Mouse (Mus musculus) cerebral cortex, adult 2 months (tissue): Measurements from ENCODE around the gene Alad.

Experiments
- WGBS: fragments of 180-500 bp; shearing (Covaris S2); methylation state at CpG from one replicate; pipeline ENCODE4 v1.1.7; 2018; 5-methylcytosine and 5-hydroxymethylcytosine counted together

The Alad gene

DNA sequence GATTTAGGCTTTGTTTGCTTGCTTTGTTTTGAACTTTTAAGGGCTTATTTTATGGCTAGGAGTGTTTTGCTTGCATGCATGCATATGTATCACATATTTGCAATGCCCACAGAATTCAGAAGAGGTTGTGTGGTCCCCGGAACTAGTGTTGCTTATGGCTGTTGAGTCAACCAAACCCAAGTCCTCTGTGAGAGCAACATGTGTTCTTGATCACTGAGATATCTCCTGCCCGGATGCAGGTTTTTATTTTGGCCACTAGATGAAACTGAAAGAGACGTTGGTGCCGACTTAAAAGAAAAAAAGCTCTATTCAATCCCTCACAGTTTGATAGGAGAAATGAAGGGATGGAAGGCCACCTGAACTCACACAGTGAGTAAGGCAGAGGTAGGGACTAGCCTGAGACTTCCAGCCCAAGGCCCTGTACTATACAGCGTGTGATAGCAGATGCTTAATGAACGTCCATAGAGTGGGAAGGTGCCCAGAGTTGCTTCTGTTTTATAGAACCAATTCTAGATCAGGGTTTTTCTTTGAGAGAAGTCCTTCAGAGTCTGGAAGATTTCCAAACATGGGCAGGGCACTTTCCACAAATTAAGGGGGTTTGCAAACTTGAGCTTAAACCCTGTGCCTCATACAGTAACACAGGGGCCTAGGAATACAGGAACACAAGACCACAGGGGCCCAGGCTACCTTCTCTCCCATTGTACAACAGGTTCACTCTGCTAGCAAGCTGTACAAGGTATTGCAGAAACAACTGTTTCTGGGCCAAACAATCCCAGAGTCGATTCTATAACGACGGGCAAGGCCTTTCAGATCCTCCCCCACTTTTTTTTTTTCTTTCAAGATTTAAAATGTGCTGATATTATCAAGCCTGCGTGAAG is 1.9 kb downstream of the Alad start:
- 65% methylated on average over 10 of the region's 10 CpGs for WGBS

DNA sequence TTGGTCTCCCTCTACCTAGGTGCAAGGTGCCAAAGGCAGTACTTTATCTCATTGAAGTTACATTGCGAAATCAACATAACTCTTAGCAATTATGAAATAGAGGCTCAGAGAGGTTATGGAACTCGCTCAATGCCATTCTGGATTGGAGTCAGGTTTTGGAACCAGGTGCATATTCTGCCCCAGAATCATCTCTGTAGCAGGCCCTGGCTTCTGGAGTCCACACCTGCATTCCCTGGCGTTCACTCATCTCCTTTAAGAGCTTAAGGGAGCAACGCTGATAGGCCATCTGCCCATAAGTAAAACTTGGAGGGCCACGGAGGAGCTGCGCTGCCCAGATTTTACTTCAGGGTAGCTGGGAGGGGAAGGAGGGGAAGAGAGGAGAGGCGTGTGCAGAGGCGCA is 2.7 kb downstream of the Alad start:
- 94% methylated on average over 8 of the region's 8 CpGs for WGBS

DNA sequence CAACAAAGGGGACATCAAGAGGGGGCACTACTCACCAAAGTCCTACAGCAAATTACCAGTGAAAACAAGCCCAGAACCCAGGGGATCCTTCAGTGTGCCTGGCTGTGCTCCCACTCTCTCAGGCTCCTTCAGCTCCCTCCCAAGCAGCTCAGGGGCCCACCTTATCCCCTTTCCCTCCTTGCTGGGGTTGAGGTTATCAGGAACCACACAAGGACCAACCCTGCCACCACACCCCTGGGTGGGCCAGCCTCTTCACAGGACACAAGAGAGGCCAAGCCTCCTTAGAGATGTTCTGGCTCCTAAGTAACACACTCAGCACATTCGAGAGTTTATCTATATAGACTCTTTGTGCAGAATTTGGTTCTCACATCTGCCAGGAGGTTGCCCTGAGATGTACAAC is 3.1 kb downstream of the Alad start:
- WGBS = 72% methylated on average over 1 of the region's 1 CpGs

DNA sequence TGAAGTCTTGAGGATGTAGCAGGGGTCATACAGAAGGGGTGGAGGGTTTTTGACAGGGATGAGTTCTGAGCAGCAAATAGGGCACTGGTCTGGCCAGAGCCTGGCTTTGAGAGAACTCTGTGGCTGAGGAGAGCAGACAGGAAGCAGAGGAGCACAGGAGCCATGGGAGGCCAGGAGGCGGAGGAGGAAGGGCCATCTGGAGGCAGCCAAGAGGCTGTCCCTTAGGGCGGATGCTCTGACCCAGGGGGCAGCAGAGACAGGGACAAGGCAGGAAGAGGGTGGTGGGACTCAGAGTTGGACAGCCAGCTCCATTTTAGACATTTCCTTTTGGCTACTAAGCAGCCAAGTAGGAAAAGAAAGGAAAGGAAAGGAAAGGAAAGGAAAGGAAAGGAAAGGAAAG is 3.6 kb downstream of the Alad start:
- 53% methylated on average over 2 of the region's 2 CpGs for WGBS

DNA sequence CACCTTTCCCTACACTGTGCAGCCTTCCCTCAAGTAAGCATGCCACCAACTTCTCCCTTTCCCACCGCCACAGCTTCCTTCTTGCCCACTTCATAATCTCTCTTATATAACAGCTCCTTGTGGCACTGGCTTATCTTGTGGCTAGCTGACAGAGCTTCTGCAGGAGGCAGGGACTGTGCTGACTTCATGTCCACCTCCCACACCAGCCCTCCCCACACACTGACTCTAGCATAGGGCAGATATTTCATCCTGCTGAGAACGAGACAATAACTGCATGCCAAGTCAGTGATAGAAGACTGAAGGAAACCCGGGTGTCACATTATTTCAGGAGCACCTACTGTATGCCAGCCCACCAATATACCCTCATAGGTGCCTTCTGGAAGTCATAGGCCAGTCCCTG is 4.2 kb downstream of the Alad start:
- 60% methylated on average over 3 of the region's 3 CpGs for WGBS

DNA sequence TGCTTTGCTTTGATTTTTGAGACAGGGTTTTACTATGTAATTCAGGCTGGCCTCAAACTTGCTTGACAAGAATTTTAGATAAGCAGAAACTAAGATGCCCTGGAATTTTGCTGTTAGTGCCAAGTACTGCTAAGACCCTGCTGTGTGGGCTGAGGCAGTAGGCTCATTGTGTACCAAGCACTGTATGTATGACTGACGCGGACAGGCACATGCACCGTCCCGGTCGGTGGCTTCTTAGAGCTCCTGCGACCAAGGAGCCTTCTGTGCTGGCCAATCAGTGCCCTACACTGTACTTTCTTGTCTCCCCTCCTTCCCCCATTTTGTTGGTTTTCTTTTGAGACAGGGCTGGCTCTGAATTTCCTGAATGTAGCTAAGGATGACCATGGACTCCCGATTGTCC is 4.7 kb downstream of the Alad start:
- 81% methylated on average over 7 of the region's 7 CpGs for WGBS

DNA sequence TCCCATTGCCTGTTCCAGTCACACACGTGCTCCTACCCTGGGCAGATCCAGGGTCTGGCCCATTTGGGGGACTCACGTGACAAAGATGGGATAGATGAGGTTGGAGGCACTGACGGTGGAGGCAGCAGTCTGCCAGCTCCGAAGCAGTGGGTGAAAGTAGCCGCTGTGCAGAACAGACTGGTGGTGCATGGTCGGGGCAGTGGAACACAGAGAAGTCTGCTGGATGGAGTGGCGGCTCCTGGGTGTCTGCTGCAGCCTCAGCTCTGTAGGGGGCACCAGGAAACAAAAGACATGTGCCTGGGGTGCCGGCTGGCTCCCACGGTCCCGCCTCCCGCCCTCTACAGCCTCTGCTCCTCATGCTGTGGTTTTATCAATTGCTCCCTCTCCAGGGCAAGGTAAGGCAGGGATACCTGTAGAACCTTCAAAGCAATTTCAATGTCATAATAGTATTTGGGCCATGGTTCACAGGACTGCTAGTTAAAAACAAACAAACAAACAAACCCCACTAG is 5.7 kb downstream of the Alad start:
- WGBS = 73% methylated on average over 11 of the region's 11 CpGs

DNA sequence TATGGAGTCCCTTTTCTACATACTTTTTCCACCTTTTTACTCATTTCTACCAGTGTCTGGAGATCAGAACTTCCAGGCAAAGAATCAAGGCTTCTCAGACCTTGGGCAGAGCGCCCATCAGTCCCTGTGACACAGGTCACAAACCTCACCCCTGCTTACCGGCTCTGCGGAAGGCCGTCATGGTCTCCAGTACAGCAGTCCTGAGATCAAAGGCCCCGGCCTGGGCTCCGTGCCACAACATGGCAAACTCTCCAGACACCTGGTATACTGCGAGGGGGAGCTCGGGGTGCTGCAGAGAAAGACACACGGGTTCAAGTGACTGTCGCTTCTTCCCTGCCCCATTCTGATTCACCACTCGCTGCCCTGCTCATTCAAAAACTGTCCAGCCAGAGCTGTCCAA is 9.8 kb downstream of the Alad start:
- 73% methylated on average over 11 of the region's 11 CpGs for WGBS

DNA sequence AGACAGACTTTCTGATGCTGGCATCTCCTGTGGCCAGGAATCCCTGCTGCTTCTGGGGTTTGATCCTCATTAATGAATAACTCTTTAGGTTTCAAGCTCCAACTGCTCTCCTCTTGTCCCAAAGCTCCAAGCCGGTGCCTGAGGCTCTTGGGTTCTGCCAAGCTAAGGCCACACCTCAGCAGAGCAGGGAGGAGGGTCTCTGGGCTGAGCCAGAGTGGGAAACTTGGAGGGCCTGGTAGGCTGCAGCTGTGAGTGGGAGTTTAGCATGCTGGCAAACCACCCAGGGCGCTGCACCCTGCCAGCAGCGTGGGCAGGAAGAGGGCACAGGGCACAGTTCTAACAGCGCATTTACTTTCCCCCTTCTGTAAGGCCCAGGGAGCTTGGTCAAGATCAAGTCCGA is 10.9 kb downstream of the Alad start:
- WGBS = 82% methylated on average over 5 of the region's 5 CpGs

DNA sequence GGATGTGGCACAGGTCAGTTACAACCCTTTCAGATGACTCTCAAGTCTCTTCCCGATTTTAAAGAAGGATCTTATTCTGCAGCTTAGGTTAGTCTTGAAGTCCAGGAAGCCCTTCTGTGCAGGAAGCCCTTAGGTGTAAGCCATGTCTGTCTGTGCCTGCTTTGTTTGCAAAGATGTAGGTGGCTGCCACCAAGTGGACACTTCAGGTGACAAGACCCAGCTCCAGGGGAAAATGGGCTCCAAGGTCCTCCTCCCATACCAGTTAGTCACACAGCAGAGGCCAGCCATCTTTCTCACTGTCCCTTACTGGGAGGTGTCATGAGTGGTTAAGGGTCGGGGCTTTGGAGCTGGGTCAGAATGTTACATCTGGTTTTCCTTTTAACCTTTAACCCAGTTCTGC is 12.9 kb downstream of the Alad start:
- 72% methylated on average over 2 of the region's 2 CpGs for WGBS

DNA sequence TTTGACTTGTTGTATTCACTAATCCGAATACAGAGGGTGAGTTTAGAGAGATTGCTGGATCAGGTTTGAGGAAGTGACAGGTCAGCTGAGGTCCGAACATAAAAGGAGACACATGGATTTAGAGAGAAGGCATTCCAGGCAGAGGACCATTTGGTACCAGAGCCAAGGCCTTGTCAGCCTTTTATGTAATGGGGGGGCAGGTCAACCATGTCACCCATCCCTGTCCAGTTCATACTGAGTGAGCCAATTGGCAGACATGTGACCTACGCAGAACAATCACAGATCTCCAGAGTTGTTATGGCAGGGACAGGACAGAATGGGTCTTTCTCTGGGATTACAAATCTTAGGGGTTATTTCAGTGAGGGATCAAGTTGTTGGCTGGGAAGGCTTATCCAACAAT is 13.7 kb downstream of the Alad start:
- WGBS = 84% methylated on average over 3 of the region's 3 CpGs

DNA sequence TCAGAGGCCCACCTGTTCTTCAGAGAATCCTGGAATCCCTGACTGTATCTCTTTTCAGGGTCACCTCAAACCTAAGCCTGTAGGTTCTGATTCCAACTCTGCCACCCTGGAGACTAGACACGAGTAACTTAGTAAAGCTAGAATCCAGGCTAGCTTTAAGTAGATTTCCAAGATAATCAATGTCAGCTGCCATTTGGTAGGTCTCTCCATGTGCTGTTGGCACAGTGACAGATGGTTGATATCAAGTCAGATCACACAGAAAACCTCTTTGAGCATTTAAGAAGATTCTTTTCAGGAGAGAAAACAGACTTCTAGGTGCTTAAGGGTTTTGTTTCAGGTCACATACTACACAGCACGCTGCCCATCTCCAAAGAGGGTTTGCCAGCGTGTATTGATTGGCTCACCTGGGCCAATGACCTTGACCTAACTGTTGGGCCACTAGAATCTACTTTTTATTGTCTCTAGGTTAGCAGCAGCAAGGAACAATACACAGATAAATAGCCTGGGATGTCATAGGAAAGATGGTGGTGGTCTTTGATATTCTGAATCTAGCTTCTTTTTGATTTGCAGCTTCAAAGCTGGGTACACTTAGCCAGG is 16.2 kb downstream of the Alad start, which contains the start of gene Hdhd3:
TSS of gene Hdhd3 (minus strand) at position 94 of the 597 bp plus-strand sequence.
- WGBS = 88% methylated on average over 3 of the region's 3 CpGs

DNA sequence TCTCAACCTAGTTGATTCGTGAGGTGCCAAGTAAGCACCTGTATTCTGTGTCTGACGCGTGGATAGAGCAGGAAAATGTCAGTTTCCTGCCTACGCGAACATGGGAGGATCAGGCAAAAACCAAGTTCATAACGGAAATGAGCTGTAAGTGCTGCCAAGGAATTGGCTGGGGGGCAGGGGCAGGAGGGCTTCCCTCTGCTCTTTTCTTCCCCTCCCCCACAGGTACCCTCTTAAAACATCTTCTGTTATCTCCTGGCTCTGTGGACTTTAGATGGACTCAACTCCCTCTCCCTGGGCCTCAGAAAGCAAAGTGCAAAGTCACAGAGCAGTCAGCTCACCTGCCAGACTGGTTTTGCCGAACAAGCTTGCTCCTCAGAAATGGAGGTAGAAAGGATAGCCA is 16.7 kb downstream of the Alad start:
- WGBS = 73% methylated on average over 7 of the region's 7 CpGs

DNA sequence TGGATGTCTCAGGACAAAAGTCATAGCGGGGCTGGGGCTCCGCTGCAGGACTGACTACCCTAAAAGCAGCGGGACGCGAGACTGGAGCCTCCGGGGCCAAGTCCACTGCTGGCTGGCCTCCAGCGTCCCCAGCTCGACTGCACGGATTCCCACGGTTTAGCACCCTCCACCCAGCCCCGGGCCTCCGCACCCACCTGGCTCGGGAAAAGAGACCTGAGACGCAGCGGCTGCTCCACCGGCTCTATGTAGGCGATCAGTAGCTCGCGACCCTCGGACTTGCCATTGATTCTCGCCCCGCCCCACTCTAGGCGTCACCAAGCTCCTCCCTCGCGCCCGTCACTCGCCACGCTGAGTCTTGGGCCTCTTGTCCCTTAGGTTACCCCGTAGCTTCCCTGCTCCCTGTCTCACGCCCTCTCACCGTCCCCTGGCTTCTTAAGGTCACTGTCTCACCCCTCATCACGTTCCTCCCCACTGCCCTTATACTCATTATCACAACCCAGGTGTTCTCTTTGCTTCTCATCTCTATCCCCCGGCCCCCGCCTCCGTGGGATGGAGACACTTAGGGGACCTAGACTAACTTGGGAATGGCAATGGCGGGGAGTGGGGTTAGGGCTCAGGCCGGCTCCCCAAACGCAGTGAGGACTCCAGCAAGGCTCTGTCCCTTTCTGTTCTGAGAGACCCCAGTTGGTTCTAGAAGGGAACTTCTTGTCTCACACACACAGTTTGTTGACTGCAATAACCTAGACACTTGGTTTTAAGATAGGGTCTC is 17.6 kb downstream of the Alad start:
- 3% methylated on average over 38 of the region's 38 CpGs for WGBS

DNA sequence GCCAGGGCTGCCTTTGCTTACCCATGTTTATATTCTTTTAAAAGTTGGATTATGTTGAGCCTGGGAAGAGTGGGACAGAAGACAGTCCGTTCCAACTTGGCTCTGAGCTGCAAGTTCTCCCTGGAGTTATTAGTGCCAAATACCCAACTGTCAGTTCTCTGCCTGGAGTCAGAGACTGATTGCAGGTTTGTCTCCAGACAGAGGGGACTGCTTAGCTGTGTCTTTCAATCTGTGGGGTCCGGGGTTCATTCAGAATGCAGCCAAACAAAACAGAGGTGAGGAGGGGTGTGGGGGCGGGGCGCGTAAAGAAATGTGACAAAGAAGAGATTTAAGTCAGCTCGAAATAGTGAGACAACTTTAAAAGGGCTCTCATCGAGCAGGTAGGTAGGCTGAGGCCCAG is 18.2 kb downstream of the Alad start:
- 1% methylated on average over 7 of the region's 7 CpGs for WGBS

DNA sequence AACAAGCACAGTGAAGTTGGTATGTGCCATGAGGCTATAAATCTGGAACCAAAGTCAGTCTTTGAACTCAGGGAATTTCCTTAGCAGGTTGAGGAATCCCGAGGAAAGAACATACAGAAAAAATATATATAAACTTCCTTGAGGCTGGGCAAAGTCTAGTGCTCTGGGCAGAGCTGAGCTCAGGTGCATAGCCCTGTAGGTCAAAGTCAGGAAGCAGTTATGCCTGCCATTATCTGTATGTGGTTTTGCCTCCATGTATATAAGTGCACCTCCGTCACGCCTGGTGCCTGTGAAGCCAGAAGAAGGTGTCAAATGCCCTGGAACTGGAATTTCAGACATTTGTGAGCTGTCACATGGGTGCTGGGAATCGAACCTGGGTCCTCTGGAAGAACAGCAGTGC is 18.9 kb downstream of the Alad start:
- 94% methylated on average over 4 of the region's 4 CpGs for WGBS

DNA sequence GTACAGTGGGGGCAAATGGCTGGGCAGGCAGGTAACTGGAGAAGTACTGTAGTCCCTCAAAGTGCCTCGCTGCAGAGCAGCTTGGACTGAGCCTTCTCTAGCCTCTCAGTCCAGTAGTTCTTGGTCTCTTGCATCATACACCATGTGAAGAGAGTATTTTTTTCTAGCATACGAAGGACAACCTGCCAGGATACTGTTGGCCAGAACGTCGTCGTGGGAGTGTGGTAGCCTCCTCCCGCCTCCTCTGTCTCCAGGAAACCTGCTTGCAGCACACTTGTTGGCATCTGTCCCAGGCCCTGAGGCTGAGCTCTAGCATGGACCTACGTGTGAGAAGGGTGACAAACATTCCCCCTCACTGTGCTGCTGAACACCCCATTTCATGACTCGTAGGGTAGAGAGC is 22.9 kb downstream of the Alad start:
- WGBS = 23% methylated on average over 8 of the region's 8 CpGs

DNA sequence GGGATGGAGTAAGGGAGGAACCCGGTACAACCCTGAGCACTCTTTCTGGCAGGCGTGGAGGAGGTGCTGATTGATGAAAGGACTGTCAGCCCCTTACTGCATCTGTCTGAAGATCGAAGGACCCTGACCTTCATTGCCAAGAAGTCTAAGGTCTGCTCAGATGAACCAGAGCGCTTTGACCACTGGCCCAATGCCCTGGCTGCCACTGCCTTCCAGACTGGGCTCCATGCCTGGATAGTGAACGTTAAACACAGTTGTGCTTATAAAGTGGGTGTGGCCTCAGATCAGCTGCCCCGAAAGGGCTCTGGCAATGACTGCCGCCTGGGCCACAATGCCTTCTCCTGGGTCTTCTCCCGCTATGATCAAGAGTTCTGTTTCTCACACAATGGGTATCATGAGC is 23.8 kb downstream of the Alad start:
- WGBS = 70% methylated on average over 8 of the region's 8 CpGs

DNA sequence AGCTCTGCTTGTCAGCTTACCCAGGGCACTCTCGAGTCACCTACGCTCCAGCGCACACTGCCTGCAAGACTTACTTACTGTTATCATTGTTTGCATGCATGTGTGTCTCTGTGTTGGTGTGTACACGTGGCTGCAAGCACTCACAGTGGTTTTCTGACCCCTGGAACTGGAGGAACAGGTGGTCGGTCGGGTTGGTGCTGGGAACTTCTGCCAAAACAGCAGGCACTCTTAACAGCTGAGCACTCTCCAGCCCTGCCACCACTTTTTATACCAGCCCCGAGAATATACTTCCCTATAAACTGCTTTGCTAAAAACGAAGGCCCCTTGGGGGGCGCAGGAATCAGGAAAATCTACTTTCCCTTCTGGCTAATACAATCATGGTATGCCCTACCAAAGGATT is 25.5 kb downstream of the Alad start:
- 69% methylated on average over 9 of the region's 9 CpGs for WGBS

DNA sequence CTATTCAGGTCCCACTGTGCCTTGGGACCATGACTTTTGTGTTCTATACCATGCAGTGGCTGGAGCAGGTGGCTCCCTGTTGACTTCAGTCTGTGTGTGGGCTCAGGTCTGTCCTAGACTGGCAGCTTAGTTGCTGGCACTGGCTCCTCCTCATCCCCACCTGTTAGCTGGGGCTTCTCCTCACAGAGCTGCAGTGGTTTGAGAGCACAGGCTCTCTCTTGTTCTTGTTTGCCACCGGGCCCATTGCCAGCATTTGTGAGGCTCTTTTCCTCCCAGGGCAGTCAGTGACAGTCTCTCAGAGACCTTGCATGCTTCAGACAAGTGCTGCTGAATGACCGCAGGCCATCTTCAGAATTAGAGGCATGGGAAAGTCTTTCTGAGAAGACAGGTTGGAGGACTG is 27.0 kb downstream of the Alad start:
- 74% methylated on average over 2 of the region's 2 CpGs for WGBS

DNA sequence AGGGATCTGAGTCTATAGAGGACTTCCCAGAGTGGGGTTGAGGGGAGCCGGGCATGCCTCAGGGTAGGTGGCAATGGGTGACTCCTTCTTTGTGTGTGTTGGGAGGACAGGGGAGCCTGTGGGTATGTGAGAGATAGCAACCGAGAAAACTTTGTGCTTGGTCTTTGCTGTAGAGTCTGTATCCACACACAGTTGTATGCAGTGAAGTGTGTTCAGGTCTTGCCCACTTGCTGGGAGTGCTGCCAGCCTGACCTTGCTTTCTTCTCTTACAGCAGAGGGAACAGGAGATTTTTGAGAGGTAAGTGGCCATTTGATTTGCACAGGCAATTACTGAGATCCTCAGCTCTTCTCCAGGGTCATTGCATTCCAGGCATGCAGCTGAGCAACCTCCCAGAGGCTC is 31.8 kb downstream of the Alad start:
- WGBS = 83% methylated on average over 2 of the region's 2 CpGs

DNA sequence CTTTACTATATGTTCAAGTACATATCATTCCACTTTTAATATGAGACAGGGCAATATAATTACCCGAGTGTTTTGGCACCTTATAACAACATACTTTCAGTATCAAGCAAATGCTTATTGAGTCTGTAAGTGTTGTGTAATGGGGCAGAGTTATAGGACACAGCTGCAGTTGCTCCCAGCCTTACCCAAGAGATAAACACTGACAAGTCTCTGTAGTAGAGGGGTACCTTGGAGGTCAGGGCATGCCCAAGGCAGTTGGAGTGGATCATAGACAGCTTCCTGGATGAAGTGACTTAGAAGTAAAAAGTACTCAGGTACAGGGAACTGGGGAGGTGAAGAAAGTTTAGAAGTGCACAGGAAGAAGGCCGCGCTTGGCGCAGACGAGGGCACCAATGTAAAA is 32.5 kb downstream of the Alad start:
- WGBS = 97% methylated on average over 5 of the region's 5 CpGs
